Mouse (Mus musculus) lung, embryonic 16.5 days (tissue): ENCODE measurements around the gene Grik2. TPM values are rescaled to one million over a fixed set of nuclear protein-coding genes. Genes with fewer than 3 reads are reported as not detected.

Source experiments
- ATAC-seq: fragments of 200-750 bp; cut with Nextera tagmentation; 2 replicates; pipeline ENCODE4 v1.8.0; 2017; ENCODE audit warnings: low read depth, mild to moderate bottlenecking, moderate library complexity
- H3K27ac ChIP-seq: fragments of 300-500 bp; sonication (generic); 2 replicates; pipeline ENCODE4 v1.5.1; 2014; ENCODE audit warnings: mild to moderate bottlenecking, control low read depth, low read length
- H3K27me3 ChIP-seq: fragments of 300-500 bp; sonication (generic); 2 replicates; pipeline ENCODE4 v1.6.1; 2014; ENCODE audit warnings: low read depth, low read length, mixed read lengths; ENCODE audit not compliant: control insufficient read depth, insufficient read depth
- H3K36me3 ChIP-seq: fragments of 300-500 bp; sonication (generic); 2 replicates; pipeline ENCODE4 v1.6.1; 2014; ENCODE audit warnings: low read length; ENCODE audit not compliant: control insufficient read depth, insufficient read depth
- H3K4me1 ChIP-seq: fragments of 300-500 bp; sonication (generic); replicated peaks from 2 replicates; pipeline ENCODE4 v1.6.1; 2014; ENCODE audit warnings: low read length, mixed read lengths; ENCODE audit not compliant: control insufficient read depth, insufficient read depth
- H3K4me2 ChIP-seq: fragments of 300-500 bp; sonication (generic); 2 replicates; pipeline ENCODE4 v1.6.1; 2014; ENCODE audit warnings: low read depth, low read length, control low read depth
- H3K4me3 ChIP-seq: fragments of 300-500 bp; sonication (generic); 2 replicates; pipeline ENCODE4 v1.5.1; 2014; ENCODE audit warnings: mild to moderate bottlenecking, low read length, control low read depth
- H3K9ac ChIP-seq: fragments of 300-500 bp; sonication (generic); 2 replicates; pipeline ENCODE4 v1.6.1; 2014; ENCODE audit warnings: low read length, control low read depth
- H3K9me3 ChIP-seq: fragments of 300-500 bp; sonication (generic); 2 replicates; pipeline ENCODE4 v1.6.1; 2016; ENCODE audit warnings: low read length; ENCODE audit not compliant: control insufficient read depth
- WGBS: fragments of 180-500 bp; shearing (Covaris S2); extraction: QIAGEN DNeasy Blood & Tissue Kit; methylation state at CpG from one replicate; pipeline ENCODE4 v1.1.7; 2014; 5-methylcytosine and 5-hydroxymethylcytosine counted together
- polyA plus RNA-seq: library from polyadenylated mRNA; unstranded; fragments of >200 nt; fragmentation: Nextera tagmentation; extraction: Ambion mirVana; gene quantifications from 2 replicates; pipeline ENCODE4 v1.2.1, GENCODE M21; 2015

Gene Grik2
- polyA plus RNA-seq, 1 experiment from 2014 or later: 0.74 TPM

DNA sequence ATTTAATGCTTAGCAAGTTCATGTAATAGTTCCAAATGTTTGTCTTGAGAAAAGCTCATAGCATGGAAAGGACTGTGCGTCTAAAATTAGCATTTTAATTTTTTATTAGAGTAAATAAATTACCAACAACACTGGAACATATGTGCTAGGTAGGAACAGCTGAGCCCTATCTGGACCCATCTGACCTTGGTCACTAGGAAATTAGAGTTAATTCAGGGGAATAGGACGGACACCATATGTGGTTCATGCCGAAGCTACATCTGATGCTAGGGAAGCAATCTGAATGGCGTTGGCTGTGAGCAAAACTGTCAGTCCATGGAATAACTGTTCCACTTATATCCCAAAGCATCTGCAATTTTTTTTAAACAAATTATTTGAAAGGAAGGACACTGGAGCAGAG, 638.9 kb downstream of the Grik2 start:
- no peaks in the 10 kb centered on the region for H3K36me3 ChIP-seq
- H3K27me3 ChIP-seq: no peaks in the 10 kb centered on the region
- H3K4me3 ChIP-seq: no peak overlapping the region
- H3K27ac ChIP-seq: no peak overlapping the region
- H3K4me2 ChIP-seq: no peak overlapping the region
- ATAC-seq: no peak
- no peaks in the 10 kb centered on the region for H3K9me3 ChIP-seq
- 79% methylated on average over 4 of the region's 4 CpGs for WGBS
- H3K9ac ChIP-seq: no peak overlapping the region
- H3K4me1 ChIP-seq: no peaks in the 10 kb centered on the region

DNA sequence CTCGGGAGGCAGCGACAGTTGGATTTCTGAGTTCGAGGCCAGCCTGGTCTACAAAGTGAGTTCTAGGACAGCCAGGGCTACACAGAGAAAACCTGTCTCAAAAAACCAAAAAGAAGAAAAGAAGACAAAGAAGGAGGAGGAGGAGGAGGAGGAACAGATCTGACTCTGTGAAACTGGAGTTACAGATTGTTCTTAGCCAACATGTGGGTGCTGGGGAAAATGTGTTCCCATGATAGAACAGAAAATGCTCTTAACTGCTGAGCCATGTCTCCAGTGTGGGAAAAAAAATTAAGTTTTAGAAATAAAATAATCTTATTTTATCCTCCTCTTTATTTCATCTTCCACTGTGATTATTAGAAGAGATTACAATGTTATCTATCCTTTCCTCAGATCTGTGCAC, 645.9 kb downstream of the Grik2 start:
- Histone ChIP-seq H3K27me3 (no peaks in the 10 kb centered on the region), H3K4me1 (no peaks in the 10 kb centered on the region), H3K9ac (no peak overlapping the region), H3K9me3 (no peaks in the 10 kb centered on the region), H3K4me3 (no peak overlapping the region), H3K27ac (no peak overlapping the region), H3K4me2 (no peak overlapping the region), H3K36me3 (no peaks in the 10 kb centered on the region)
- 85% methylated on average over 3 of the region's 3 CpGs for WGBS
- ATAC-seq: no peak

GRCm38 (mm10) chr10:49136816-49137215, 651.8 kb downstream of the Grik2 start:
- Histone ChIP-seq H3K4me3 (no peak overlapping the region), H3K36me3 (no peaks in the 10 kb centered on the region), H3K27me3 (no peaks in the 10 kb centered on the region), H3K4me1 (no peaks in the 10 kb centered on the region), H3K9ac (no peak overlapping the region), H3K9me3 (no peaks in the 10 kb centered on the region), H3K4me2 (no peak overlapping the region), H3K27ac (no peak overlapping the region)
- ATAC-seq: no peak

GRCm38 (mm10) chr10:49131311-49131710, 657.3 kb downstream of the Grik2 start:
- no peak overlapping the region for H3K4me2 ChIP-seq
- H3K27me3 ChIP-seq: no peaks in the 10 kb centered on the region
- H3K27ac ChIP-seq: no peak overlapping the region
- no peak overlapping the region for H3K9ac ChIP-seq
- H3K9me3 ChIP-seq: no peaks in the 10 kb centered on the region
- H3K4me3 ChIP-seq: no peak overlapping the region
- H3K4me1 ChIP-seq: no peaks in the 10 kb centered on the region
- ATAC-seq: no peak
- 0% methylated on average over 1 of the region's 1 CpGs for WGBS
- H3K36me3 ChIP-seq: no peaks in the 10 kb centered on the region

- no peaks in the 10 kb centered on the region for H3K4me1 ChIP-seq
- H3K27me3 ChIP-seq: no peaks in the 10 kb centered on the region
- no peaks in the 10 kb centered on the region for H3K36me3 ChIP-seq
- no peaks in the 10 kb centered on the region for H3K9me3 ChIP-seq
- H3K4me2 ChIP-seq: no peak overlapping the region
- H3K27ac ChIP-seq: no peak overlapping the region
- no peak overlapping the region for H3K4me3 ChIP-seq
- H3K9ac ChIP-seq: no peak overlapping the region
- ATAC-seq: no peak
These were observed 738.2 kb downstream of the Grik2 start for GRCm38 (mm10) chr10:49050339-49050738.

GRCm38 (mm10) chr10:49049391-49049790, 739.2 kb downstream of the Grik2 start:
- Histone ChIP-seq H3K9ac (no peak overlapping the region), H3K9me3 (no peaks in the 10 kb centered on the region)
- ATAC-seq: no peak

More at GRCm38 (mm10) chr10:49049391-49049790, 739.2 kb downstream of the Grik2 start:
- Histone ChIP-seq H3K27me3 (no peaks in the 10 kb centered on the region), H3K4me3 (no peak overlapping the region), H3K27ac (no peak overlapping the region), H3K4me1 (no peaks in the 10 kb centered on the region), H3K36me3 (no peaks in the 10 kb centered on the region), H3K4me2 (no peak overlapping the region)
